Mouse (Mus musculus) kidney, embryonic 14.5 days (tissue): ENCODE data around the gene Plxna3. TPM values are rescaled to one million over a fixed set of nuclear protein-coding genes. Genes with fewer than 3 reads are reported as not detected.

Experiments used
- ATAC-seq: fragments of 200-750 bp; cut with Nextera tagmentation; 2 replicates; pipeline ENCODE4 v1.8.0; 2017; ENCODE audit warnings: moderate number of reproducible peaks, mild to moderate bottlenecking, moderate TSS enrichment, moderate library complexity; ENCODE audit not compliant: low FRiP score, low TSS enrichment
- H3K27ac ChIP-seq: fragments of 300-500 bp; sonication (generic); 2 replicates; pipeline ENCODE4 v1.5.1; 2014; ENCODE audit warnings: low read depth, mild to moderate bottlenecking, low read length, moderate library complexity, mixed read lengths
- H3K27me3 ChIP-seq: fragments of 300-500 bp; sonication (generic); 2 replicates; pipeline ENCODE4 v1.6.1; 2014; ENCODE audit warnings: mild to moderate bottlenecking, low read length; ENCODE audit not compliant: control insufficient read depth, insufficient read depth
- H3K36me3 ChIP-seq: fragments of 300-500 bp; sonication (generic); 2 replicates; pipeline ENCODE4 v1.6.1; 2014; ENCODE audit warnings: low read length, mixed read lengths; ENCODE audit not compliant: control insufficient read depth, insufficient read depth
- H3K4me1 ChIP-seq: fragments of 300-500 bp; sonication (generic); 2 replicates; pipeline ENCODE4 v1.6.1; 2014; ENCODE audit warnings: low read length, mixed read lengths; ENCODE audit not compliant: control insufficient read depth, insufficient read depth
- H3K4me2 ChIP-seq: fragments of 300-500 bp; sonication (generic); replicated peaks from 2 replicates; pipeline ENCODE4 v1.6.1; 2014; ENCODE audit warnings: low read depth, mild to moderate bottlenecking, low read length
- H3K4me3 ChIP-seq: fragments of 300-500 bp; sonication (generic); 2 replicates; pipeline ENCODE4 v1.5.1; 2014; ENCODE audit warnings: mild to moderate bottlenecking, low read length
- H3K9ac ChIP-seq: fragments of 300-500 bp; sonication (generic); 2 replicates; pipeline ENCODE4 v1.6.1; 2014; ENCODE audit warnings: low read depth, mild to moderate bottlenecking, low read length, moderate library complexity
- H3K9me3 ChIP-seq: fragments of 300-500 bp; sonication (generic); 2 replicates; pipeline ENCODE4 v1.6.1; 2016; ENCODE audit warnings: low read length; ENCODE audit not compliant: control insufficient read depth
- WGBS: fragments of 180-500 bp; shearing (Covaris S2); extraction: QIAGEN DNeasy Blood & Tissue Kit; methylation state at CpG from one replicate; pipeline ENCODE4 v1.1.7; 2014; 5-methylcytosine and 5-hydroxymethylcytosine counted together
- polyA plus RNA-seq: library from polyadenylated mRNA; unstranded; fragments of >200 nt; fragmentation: Nextera tagmentation; extraction: Ambion mirVana; gene quantifications from 2 replicates; pipeline ENCODE4 v1.2.1, GENCODE M21; 2014

The Plxna3 gene
- polyA plus RNA-seq, result 11.1 and 11.7 TPM in 2 replicates

- H3K9me3 ChIP-seq, result no peaks in the 10 kb centered on the region
- H3K9ac ChIP-seq, result peak within 1 kb of the TSS; percentile 63
- peak within 1 kb of the TSS; percentile 37; the same call in 1 of the 2 replicates for H3K27ac ChIP-seq
- H3K4me1 ChIP-seq, result 0 out of 2 replicates have a peak, but pooled peaks cover 4% of the 10 kb centered on the region
- peak; percentile 96 for ATAC-seq
- peaks cover 3% of the 10 kb centered on the region; the same call in 1 of the 2 replicates for H3K36me3 ChIP-seq
- 33% methylated on average over 26 of the region's 30 CpGs for WGBS
- no peaks in the 10 kb centered on the region for H3K27me3 ChIP-seq
- H3K4me3 ChIP-seq, result peak within 1 kb of the TSS; percentile 43
- peak within 1 kb of the TSS; percentile 66 for H3K4me2 ChIP-seq
Observed at GRCm38 (mm10) chrX:74328725-74329161, at the start of gene Plxna3. Gene Plxna3 (plus strand): TSS chrX:74329066.

GRCm38 (mm10) chrX:74281041-74281731 is 47.7 kb upstream of the Plxna3 start:
- Histone ChIP-seq H3K27ac (peak overlapping the region; percentile 43; the same call in 1 of the 2 replicates), H3K9me3 (no peaks in the 10 kb centered on the region), H3K36me3 (no peaks in the 10 kb centered on the region), H3K4me2 (peak overlapping the region; percentile 67), H3K4me1 (no peaks in the 10 kb centered on the region), H3K4me3 (peak overlapping the region; percentile 62), H3K9ac (peak overlapping the region; percentile 74; the same call in 1 of the 2 replicates), H3K27me3 (no peaks in the 10 kb centered on the region)
- WGBS, result 23% methylated on average over 14 of the region's 14 CpGs
- no peak for ATAC-seq

GRCm38 (mm10) chrX:74281732-74282394 is 47.0 kb upstream of the Plxna3 start, which contains the start of the genes Taz and Dnase1l1:
Gene Taz (plus strand): TSS chrX:74281912.
Gene Dnase1l1 (minus strand): TSS chrX:74282337.
- H3K9me3 ChIP-seq, result no peaks in the 10 kb centered on the region
- ATAC-seq, result peak; percentile 95
- 25% methylated on average over 16 of the region's 16 CpGs for WGBS
- H3K27me3 ChIP-seq, result no peaks in the 10 kb centered on the region
- H3K9ac ChIP-seq, result peak within 1 kb of the TSS; percentile 74
- no peaks in the 10 kb centered on the region for H3K4me1 ChIP-seq
- H3K4me3 ChIP-seq, result peak within 1 kb of the TSS; percentile 62
- H3K4me2 ChIP-seq, result peak within 1 kb of the TSS; percentile 67
- peak within 1 kb of the TSS; percentile 77; the same call in 1 of the 2 replicates for H3K27ac ChIP-seq
- no peaks in the 10 kb centered on the region for H3K36me3 ChIP-seq

GRCm38 (mm10) chrX:74282395-74283091 is 46.3 kb upstream of the Plxna3 start:
- H3K27me3 ChIP-seq, result no peaks in the 10 kb centered on the region
- peak overlapping the region; percentile 77; the same call in 1 of the 2 replicates for H3K27ac ChIP-seq
- H3K4me2 ChIP-seq, result peak overlapping the region; percentile 67
- ATAC-seq, result peak; percentile 70
- H3K36me3 ChIP-seq, result no peaks in the 10 kb centered on the region
- H3K4me1 ChIP-seq, result no peaks in the 10 kb centered on the region
- 26% methylated on average over 39 of the region's 39 CpGs for WGBS
- no peaks in the 10 kb centered on the region for H3K9me3 ChIP-seq
- peak overlapping the region; percentile 74 for H3K9ac ChIP-seq
- H3K4me3 ChIP-seq, result peak overlapping the region; percentile 62

GRCm38 (mm10) chrX:74283092-74283437 is 45.8 kb upstream of the Plxna3 start:
- peak overlapping the region; percentile 60 for H3K4me2 ChIP-seq
- no peaks in the 10 kb centered on the region for H3K4me1 ChIP-seq
- H3K27ac ChIP-seq, result peak overlapping the region; percentile 77; the same call in 1 of the 2 replicates
- no peaks in the 10 kb centered on the region for H3K27me3 ChIP-seq
- peak overlapping the region; percentile 74 for H3K9ac ChIP-seq
- ATAC-seq, result no peak; the same call in 1 of the 2 replicates
- no peaks in the 10 kb centered on the region for H3K9me3 ChIP-seq
- H3K4me3 ChIP-seq, result peak overlapping the region; percentile 62
- WGBS, result 53% methylated on average over 5 of the region's 5 CpGs
- H3K36me3 ChIP-seq, result 0 out of 2 replicates have a peak, but pooled peaks cover 5% of the 10 kb centered on the region

GRCm38 (mm10) chrX:74293431-74293830 is 35.4 kb upstream of the Plxna3 start:
- H3K9me3 ChIP-seq, result no peaks in the 10 kb centered on the region
- H3K27ac ChIP-seq, result no peak overlapping the region
- WGBS, result 76% methylated on average over 4 of the region's 4 CpGs
- no peaks in the 10 kb centered on the region for H3K27me3 ChIP-seq
- ATAC-seq, result no peak
- no peaks in the 10 kb centered on the region; the same call in 1 of the 2 replicates for H3K36me3 ChIP-seq
- H3K9ac ChIP-seq, result no peak overlapping the region
- no peak overlapping the region for H3K4me2 ChIP-seq
- no peaks in the 10 kb centered on the region for H3K4me1 ChIP-seq
- no peak overlapping the region for H3K4me3 ChIP-seq

GRCm38 (mm10) chrX:74296538-74297448 is 32.1 kb upstream of the Plxna3 start, which contains the start of gene Atp6ap1:
Gene Atp6ap1 (plus strand): TSS chrX:74297097.
- Histone ChIP-seq H3K36me3 (peaks cover 7% of the 10 kb centered on the region; the same call in 1 of the 2 replicates), H3K9ac (peak within 1 kb of the TSS; percentile 71), H3K9me3 (no peaks in the 10 kb centered on the region), H3K27me3 (no peaks in the 10 kb centered on the region), H3K4me2 (peak within 1 kb of the TSS; percentile 55), H3K27ac (no peak within 1 kb of the TSS), H3K4me3 (peak within 1 kb of the TSS; percentile 60), H3K4me1 (no peaks in the 10 kb centered on the region)
- 21% methylated on average over 37 of the region's 37 CpGs for WGBS
- ATAC-seq, result peak; percentile 98

GRCm38 (mm10) chrX:74298348-74298747 is 30.5 kb upstream of the Plxna3 start:
- Histone ChIP-seq H3K9me3 (no peaks in the 10 kb centered on the region), H3K4me2 (no peak overlapping the region), H3K36me3 (peaks cover 9% of the 10 kb centered on the region; the same call in 1 of the 2 replicates), H3K4me1 (no peaks in the 10 kb centered on the region), H3K4me3 (no peak overlapping the region), H3K27me3 (no peaks in the 10 kb centered on the region), H3K27ac (no peak overlapping the region), H3K9ac (no peak overlapping the region)
- 74% methylated on average over 1 of the region's 1 CpGs for WGBS
- ATAC-seq, result no peak
